Mouse (Mus musculus) forebrain, embryonic 14.5 days (tissue): ENCODE measurements around the gene Hspbap1. TPM values are rescaled to one million over a fixed set of nuclear protein-coding genes. Genes with fewer than 3 reads are reported as not detected.

Experiments
- ATAC-seq: fragments of 200-750 bp; cut with Nextera tagmentation; 2 replicates; pipeline ENCODE4 v1.8.0; 2017; ENCODE audit warnings: mild to moderate bottlenecking, moderate library complexity
- DNase-seq: peaks from one replicate; pipeline ENCODE4 v3.0.0-alpha.2; 2015; ENCODE audit warnings: low spot score
- H3K27ac ChIP-seq: fragments of 300-500 bp; sonication (generic); 2 replicates; pipeline ENCODE4 v1.5.1; 2014; ENCODE audit warnings: low read depth, mild to moderate bottlenecking, control low read depth, low read length, moderate library complexity
- H3K27me3 ChIP-seq: fragments of 300-500 bp; sonication (generic); replicated peaks from 2 replicates; pipeline ENCODE4 v1.6.1; 2014; ENCODE audit warnings: low read length, control low read depth, mixed read lengths; ENCODE audit not compliant: control insufficient read depth, insufficient read depth
- H3K36me3 ChIP-seq: fragments of 300-500 bp; sonication (generic); 2 replicates; pipeline ENCODE4 v1.6.1; 2014; ENCODE audit warnings: low read length, control low read depth; ENCODE audit not compliant: control insufficient read depth, insufficient read depth
- H3K4me1 ChIP-seq: fragments of 300-500 bp; sonication (generic); 2 replicates; pipeline ENCODE4 v1.6.1; 2014; ENCODE audit warnings: antibody characterized with exemption, low read length, control low read depth; ENCODE audit not compliant: control insufficient read depth, insufficient read depth
- H3K4me2 ChIP-seq: fragments of 300-500 bp; sonication (generic); 2 replicates; pipeline ENCODE4 v1.6.1; 2014; ENCODE audit warnings: mild to moderate bottlenecking, control low read depth, low read length
- H3K4me3 ChIP-seq: fragments of 300-500 bp; sonication (generic); 2 replicates; pipeline ENCODE4 v1.5.1; 2014; ENCODE audit warnings: low read depth, low read length, control low read depth
- H3K9ac ChIP-seq: fragments of 300-500 bp; sonication (generic); 2 replicates; pipeline ENCODE4 v1.6.1; 2014; ENCODE audit warnings: mild to moderate bottlenecking, low read length, control low read depth, moderate library complexity
- H3K9me3 ChIP-seq: fragments of 300-500 bp; sonication (generic); replicated peaks from 2 replicates; pipeline ENCODE4 v1.6.1; 2016; ENCODE audit warnings: low read length, control low read depth, mixed read lengths; ENCODE audit not compliant: control insufficient read depth
- WGBS: fragments of 180-500 bp; shearing (Covaris S2); extraction: QIAGEN DNeasy Blood & Tissue Kit; methylation state at CpG from one replicate; pipeline ENCODE4 v1.1.7; 2014; 5-methylcytosine and 5-hydroxymethylcytosine counted together
- polyA plus RNA-seq: library from polyadenylated mRNA; unstranded; fragments of >200 nt; fragmentation: Nextera tagmentation; extraction: Ambion mirVana; gene quantifications from 2 replicates; pipeline ENCODE4 v1.2.1, GENCODE M21; 2014

Gene Hspbap1
- polyA plus RNA-seq, 1 experiment from 2014 or later = 24.9 TPM

GRCm38 (mm10) chr16:35781651-35782050, 11.5 kb downstream of the Hspbap1 start:
- 86% methylated on average over 5 of the region's 5 CpGs for whole genome bisulfite sequencing
- Histone ChIP-seq H3K9me3 (no peaks in the 10 kb centered on the region), H3K4me2 (no peak overlapping the region), H3K27me3 (no peaks in the 10 kb centered on the region), H3K36me3 (no peaks in the 10 kb centered on the region), H3K27ac (no peak overlapping the region), H3K9ac (no peak overlapping the region), H3K4me1 (no peaks in the 10 kb centered on the region), H3K4me3 (no peak overlapping the region)
- DNase-seq (no peak), ATAC-seq (no peak)

- H3K9ac ChIP-seq = no peak overlapping the region
- no peaks in the 10 kb centered on the region for H3K27me3 ChIP-seq
- no peak for DNase-seq
- no peaks in the 10 kb centered on the region for H3K36me3 ChIP-seq
- no peak overlapping the region for H3K4me3 ChIP-seq
- H3K4me2 ChIP-seq = no peak overlapping the region
- no peak for ATAC-seq
- 0 out of 2 replicates have a peak, but pooled peaks cover 2% of the 10 kb centered on the region for H3K4me1 ChIP-seq
- no peak overlapping the region for H3K27ac ChIP-seq
- no peaks in the 10 kb centered on the region for H3K9me3 ChIP-seq
- 93% methylated on average over 13 of the region's 13 CpGs for WGBS
Measured at GRCm38 (mm10) chr16:35782451-35783206, 12.5 kb downstream of the Hspbap1 start.

GRCm38 (mm10) chr16:35783207-35783573, 13.0 kb downstream of the Hspbap1 start:
- Histone ChIP-seq H3K4me2 (no peak overlapping the region), H3K4me1 (0 out of 2 replicates have a peak, but pooled peaks cover 2% of the 10 kb centered on the region), H3K4me3 (no peak overlapping the region), H3K27me3 (no peaks in the 10 kb centered on the region), H3K9ac (no peak overlapping the region), H3K27ac (no peak overlapping the region), H3K9me3 (no peaks in the 10 kb centered on the region), H3K36me3 (peaks cover 2% of the 10 kb centered on the region; the same call in 1 of the 2 replicates)
- ATAC-seq = no peak
- DNase-seq = no peak
- WGBS = 86% methylated on average over 3 of the region's 3 CpGs

GRCm38 (mm10) chr16:35784134-35784725, 14.1 kb downstream of the Hspbap1 start:
- H3K4me3 ChIP-seq = no peak overlapping the region
- ATAC-seq = no peak
- 90% methylated on average over 7 of the region's 7 CpGs for WGBS

GRCm38 (mm10) chr16:35787163-35787562, 17.0 kb downstream of the Hspbap1 start:
- Histone ChIP-seq H3K9me3 (no peaks in the 10 kb centered on the region), H3K4me2 (no peak overlapping the region), H3K27ac (no peak overlapping the region), H3K27me3 (no peaks in the 10 kb centered on the region), H3K9ac (no peak overlapping the region), H3K4me3 (no peak overlapping the region), H3K4me1 (0 out of 2 replicates have a peak, but pooled peaks cover 2% of the 10 kb centered on the region), H3K36me3 (peaks cover 11% of the 10 kb centered on the region; the same call in 1 of the 2 replicates)
- WGBS = 77% methylated on average over 6 of the region's 6 CpGs
- DNase-seq (no peak), ATAC-seq (0 out of 2 replicates have a peak, but pooled peaks have one; percentile 34)

More at GRCm38 (mm10) chr16:35784134-35784725, 14.1 kb downstream of the Hspbap1 start:
- Histone ChIP-seq H3K27ac (no peak overlapping the region), H3K4me2 (no peak overlapping the region), H3K4me1 (0 out of 2 replicates have a peak, but pooled peaks cover 2% of the 10 kb centered on the region), H3K36me3 (peaks cover 8% of the 10 kb centered on the region; the same call in 1 of the 2 replicates), H3K27me3 (no peaks in the 10 kb centered on the region), H3K9ac (no peak overlapping the region), H3K9me3 (no peaks in the 10 kb centered on the region)
- no peak for DNase-seq

GRCm38 (mm10) chr16:35787568-35788189, 17.5 kb downstream of the Hspbap1 start:
- Histone ChIP-seq H3K9ac (no peak overlapping the region), H3K4me2 (no peak overlapping the region), H3K27ac (no peak overlapping the region), H3K4me1 (0 out of 2 replicates have a peak, but pooled peaks cover 2% of the 10 kb centered on the region), H3K36me3 (peaks cover 11% of the 10 kb centered on the region; the same call in 1 of the 2 replicates), H3K9me3 (no peaks in the 10 kb centered on the region), H3K4me3 (no peak overlapping the region), H3K27me3 (no peaks in the 10 kb centered on the region)
- ATAC-seq (no peak), DNase-seq (peak; percentile 28)
- 36% methylated on average over 8 of the region's 8 CpGs for WGBS

GRCm38 (mm10) chr16:35788330-35788729, 18.2 kb downstream of the Hspbap1 start:
- H3K36me3 ChIP-seq = peaks cover 11% of the 10 kb centered on the region; the same call in 1 of the 2 replicates
- H3K27ac ChIP-seq = no peak overlapping the region
- no peaks in the 10 kb centered on the region for H3K9me3 ChIP-seq
- DNase-seq = no peak
- H3K9ac ChIP-seq = no peak overlapping the region
- no peak for ATAC-seq
- 91% methylated on average over 6 of the region's 6 CpGs for WGBS
- H3K4me3 ChIP-seq = no peak overlapping the region
- H3K4me1 ChIP-seq = 0 out of 2 replicates have a peak, but pooled peaks cover 2% of the 10 kb centered on the region
- H3K27me3 ChIP-seq = no peaks in the 10 kb centered on the region
- no peak overlapping the region for H3K4me2 ChIP-seq

GRCm38 (mm10) chr16:35791962-35792521, 21.9 kb downstream of the Hspbap1 start:
- ATAC-seq (no peak), DNase-seq (no peak)
- WGBS = 79% methylated on average over 6 of the region's 6 CpGs
- no peaks in the 10 kb centered on the region for H3K4me1 ChIP-seq
- no peaks in the 10 kb centered on the region for H3K27me3 ChIP-seq
- no peak overlapping the region for H3K4me2 ChIP-seq
- H3K9me3 ChIP-seq = no peaks in the 10 kb centered on the region
- peaks cover 11% of the 10 kb centered on the region; the same call in 1 of the 2 replicates for H3K36me3 ChIP-seq
- no peak overlapping the region for H3K27ac ChIP-seq
- no peak overlapping the region for H3K4me3 ChIP-seq
- no peak overlapping the region for H3K9ac ChIP-seq
